Mouse (Mus musculus) embryonic facial prominence, embryonic 14.5 days (tissue): ENCODE data around the gene Mag. TPM values are rescaled to one million over a fixed set of nuclear protein-coding genes. Genes with fewer than 3 reads are reported as not detected.
"Not testable (repeated sequence)": the region's sequence is repeated elsewhere in the genome, so short reads cannot be mapped to it uniquely, and the experiment has no call there.

Experiments used
- ATAC-seq: fragments of 200-750 bp; cut with Nextera tagmentation; 2 replicates; pipeline ENCODE4 v1.8.0; 2017; ENCODE audit warnings: low read depth, moderate number of reproducible peaks, moderate TSS enrichment
- DNase-seq: peaks from one replicate; pipeline ENCODE4 v3.0.0-alpha.2; 2015; ENCODE audit warnings: low spot score
- H3K27ac ChIP-seq: fragments of 300-500 bp; sonication (generic); replicated peaks from 2 replicates; pipeline ENCODE4 v1.5.1; 2014; ENCODE audit warnings: low read depth, mild to moderate bottlenecking, low read length, moderate library complexity
- H3K27me3 ChIP-seq: fragments of 300-500 bp; sonication (generic); replicated peaks from 2 replicates; pipeline ENCODE4 v1.6.1; 2014; ENCODE audit warnings: low read length; ENCODE audit not compliant: control insufficient read depth, insufficient read depth
- H3K36me3 ChIP-seq: fragments of 300-500 bp; sonication (generic); 2 replicates; pipeline ENCODE4 v1.6.1; 2014; ENCODE audit warnings: low read length, mixed read lengths; ENCODE audit not compliant: control insufficient read depth, insufficient read depth
- H3K4me1 ChIP-seq: fragments of 300-500 bp; sonication (generic); 2 replicates; pipeline ENCODE4 v1.6.1; 2014; ENCODE audit warnings: antibody characterized with exemption, low read length; ENCODE audit not compliant: control insufficient read depth, insufficient read depth
- H3K4me2 ChIP-seq: fragments of 300-500 bp; sonication (generic); 2 replicates; pipeline ENCODE4 v1.6.1; 2014; ENCODE audit warnings: low read depth, mild to moderate bottlenecking, low read length, moderate library complexity, mixed read lengths
- H3K4me3 ChIP-seq: fragments of 300-500 bp; sonication (generic); 2 replicates; pipeline ENCODE4 v1.5.1; 2014; ENCODE audit warnings: low read depth, mild to moderate bottlenecking, low read length
- H3K9ac ChIP-seq: fragments of 300-500 bp; sonication (generic); 2 replicates; pipeline ENCODE4 v1.6.1; 2014; ENCODE audit warnings: low read depth, mild to moderate bottlenecking, low read length, moderate library complexity, mixed read lengths
- H3K9me3 ChIP-seq: fragments of 300-500 bp; sonication (generic); 2 replicates; pipeline ENCODE4 v1.6.1; 2016; ENCODE audit warnings: low read length; ENCODE audit not compliant: control insufficient read depth
- WGBS: fragments of 180-500 bp; shearing (Covaris S2); extraction: QIAGEN DNeasy Blood & Tissue Kit; methylation state at CpG from one replicate; pipeline ENCODE4 v1.1.7; 2014; 5-methylcytosine and 5-hydroxymethylcytosine counted together
- polyA plus RNA-seq: library from polyadenylated mRNA; unstranded; fragments of >200 nt; fragmentation: Nextera tagmentation; extraction: Ambion mirVana; gene quantifications from 2 replicates; pipeline ENCODE4 v1.2.1, GENCODE M21; 2014

Gene Mag
- polyA plus RNA-seq, 1 experiment from 2014 or later: 1.4 TPM

DNA sequence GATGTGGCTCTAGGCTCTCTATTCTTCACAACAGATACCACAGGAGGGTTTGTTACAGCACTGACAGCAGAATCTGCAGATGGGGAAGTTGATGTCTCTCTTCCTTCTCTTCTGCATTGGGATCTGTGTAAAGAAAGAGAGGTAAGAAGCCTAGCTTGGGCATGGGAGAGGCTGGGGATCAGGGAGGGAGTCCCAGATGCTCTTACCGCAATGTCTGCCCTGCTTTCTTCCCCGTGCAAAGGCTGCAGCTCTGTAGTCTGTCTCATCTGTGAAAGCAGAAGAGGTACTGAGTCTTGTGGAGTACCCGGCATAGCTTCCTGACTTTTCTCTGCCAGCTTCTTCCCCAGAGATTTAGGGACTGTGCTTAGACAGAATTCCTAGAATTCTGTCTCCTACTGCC, 7.8 kb upstream of the Mag start:
- not testable (repeated sequence) for H3K27me3 ChIP-seq, H3K9me3 ChIP-seq, DNase-seq, ATAC-seq, H3K4me1 ChIP-seq, H3K36me3 ChIP-seq, H3K4me2 ChIP-seq, H3K9ac ChIP-seq, H3K27ac ChIP-seq, H3K4me3 ChIP-seq
- WGBS: 31% methylated on average over 3 of the region's 3 CpGs

DNA sequence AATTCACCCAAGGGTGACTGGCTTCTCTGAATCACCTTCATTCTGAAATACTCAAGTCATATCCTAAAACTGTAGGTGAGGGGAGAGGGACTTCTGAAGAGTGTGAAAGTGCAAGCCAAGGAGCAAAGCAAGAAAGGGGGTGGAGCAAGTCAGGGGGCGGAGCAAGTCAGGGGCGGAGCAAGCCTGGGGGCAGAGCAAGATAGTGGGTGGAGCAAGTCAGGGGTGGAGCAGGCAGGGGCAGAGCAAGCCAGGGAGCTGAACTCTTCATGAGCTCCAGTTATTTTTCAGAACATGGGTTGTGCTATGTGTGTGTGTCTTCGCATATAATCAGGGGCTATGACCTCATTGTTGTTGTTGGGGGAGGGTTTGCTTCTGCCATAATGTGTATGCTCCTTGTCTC, 5.5 kb upstream of the Mag start:
- no peak overlapping the region for H3K9ac ChIP-seq
- H3K4me3 ChIP-seq: no peak overlapping the region
- DNase-seq (no peak), ATAC-seq (no peak)
- H3K36me3 ChIP-seq: no peaks in the 10 kb centered on the region
- no peaks in the 10 kb centered on the region for H3K4me1 ChIP-seq
- H3K9me3 ChIP-seq: no peaks in the 10 kb centered on the region
- WGBS: 74% methylated on average over 3 of the region's 3 CpGs
- H3K27me3 ChIP-seq: no peaks in the 10 kb centered on the region
- H3K4me2 ChIP-seq: no peak overlapping the region
- H3K27ac ChIP-seq: no peak overlapping the region

DNA sequence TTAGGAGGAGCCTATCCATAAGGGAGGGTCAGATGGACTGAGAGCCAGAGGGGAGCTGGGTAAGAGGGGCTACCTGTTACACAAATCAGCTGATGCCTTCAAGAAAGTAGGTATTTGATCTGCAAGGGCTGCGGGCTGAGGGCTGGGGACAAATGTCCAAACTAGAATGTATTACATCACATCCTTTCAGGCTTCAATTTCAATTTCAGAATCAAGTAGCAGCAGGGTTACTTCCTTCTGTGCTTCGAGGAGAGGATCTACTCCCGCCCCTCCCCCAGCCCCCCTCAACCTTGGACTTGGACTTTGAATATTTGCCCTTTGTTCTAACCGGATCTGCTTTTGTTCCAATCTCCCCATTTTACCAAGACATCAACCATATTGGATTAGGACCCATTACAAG, 2.5 kb upstream of the Mag start:
- no peaks in the 10 kb centered on the region for H3K4me1 ChIP-seq
- WGBS: 55% methylated on average over 4 of the region's 4 CpGs
- no peak overlapping the region for H3K4me2 ChIP-seq
- H3K36me3 ChIP-seq: no peaks in the 10 kb centered on the region
- no peak overlapping the region for H3K27ac ChIP-seq
- H3K9ac ChIP-seq: no peak overlapping the region
- no peaks in the 10 kb centered on the region for H3K27me3 ChIP-seq
- DNase-seq (no peak), ATAC-seq (no peak)
- H3K4me3 ChIP-seq: no peak overlapping the region
- no peaks in the 10 kb centered on the region for H3K9me3 ChIP-seq

DNA sequence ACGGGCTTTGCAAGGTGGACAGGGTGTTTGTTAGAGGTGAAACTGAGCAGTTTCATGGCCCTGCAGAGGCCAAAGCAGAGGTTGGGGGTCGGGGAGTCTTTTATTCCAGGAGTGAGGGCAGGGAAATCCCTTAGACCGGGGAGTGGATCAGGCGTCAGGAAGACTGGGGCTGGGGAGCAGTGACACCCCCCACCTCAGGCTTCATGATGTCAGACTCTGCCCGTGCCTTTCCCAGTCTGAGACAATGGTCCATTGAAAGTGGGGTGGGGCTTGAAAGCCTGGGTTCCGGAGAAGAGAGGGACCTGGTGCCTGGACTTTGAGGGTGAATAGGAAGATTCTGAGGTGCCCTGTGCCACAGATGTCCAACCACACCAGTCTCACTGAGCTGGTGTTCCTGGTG, 2.0 kb upstream of the Mag start:
- Histone ChIP-seq H3K4me2 (no peak overlapping the region), H3K27ac (no peak overlapping the region), H3K27me3 (no peaks in the 10 kb centered on the region), H3K4me3 (no peak overlapping the region), H3K9me3 (no peaks in the 10 kb centered on the region), H3K4me1 (no peaks in the 10 kb centered on the region), H3K9ac (no peak overlapping the region), H3K36me3 (no peaks in the 10 kb centered on the region)
- DNase-seq (no peak), ATAC-seq (no peak)
- 19% methylated on average over 6 of the region's 6 CpGs for WGBS

GRCm38 (mm10) chr7:30909773-30910172, 4.9 kb downstream of the Mag start:
- WGBS: 79% methylated on average over 6 of the region's 6 CpGs
- Histone ChIP-seq H3K9me3 (no peaks in the 10 kb centered on the region), H3K27ac (no peak overlapping the region), H3K4me1 (peaks cover 13% of the 10 kb centered on the region), H3K4me2 (no peak overlapping the region), H3K36me3 (no peaks in the 10 kb centered on the region), H3K9ac (no peak overlapping the region), H3K27me3 (no peaks in the 10 kb centered on the region), H3K4me3 (no peak overlapping the region)
- DNase-seq (no peak), ATAC-seq (no peak)

DNA sequence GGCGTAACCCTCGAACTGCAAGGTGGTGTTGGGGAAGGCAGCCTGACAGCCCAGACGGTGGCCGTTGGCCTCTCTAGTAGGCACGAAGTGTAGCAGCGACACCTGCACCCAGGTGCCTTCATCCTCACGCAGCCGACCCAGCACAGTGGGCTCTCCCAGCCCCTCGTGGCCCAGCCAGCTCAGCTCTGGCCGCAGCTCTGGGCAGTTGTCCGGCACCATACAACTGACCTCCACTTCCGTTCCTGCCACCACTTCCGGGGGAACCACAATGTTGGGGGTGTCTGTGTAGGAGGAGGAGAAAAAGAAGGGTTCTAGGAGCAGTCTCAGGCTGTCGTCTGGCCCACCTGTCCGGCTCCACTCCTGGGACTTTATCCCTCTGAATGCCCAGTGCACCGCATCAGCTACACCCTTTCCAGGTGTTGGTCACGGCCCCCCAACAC, 5.7 kb downstream of the Mag start:
- Histone ChIP-seq H3K9ac (no peak overlapping the region), H3K4me1 (peaks cover 13% of the 10 kb centered on the region), H3K9me3 (no peaks in the 10 kb centered on the region), H3K4me3 (peak overlapping the region; percentile 26), H3K4me2 (peak overlapping the region; percentile 62), H3K27ac (no peak overlapping the region), H3K27me3 (no peaks in the 10 kb centered on the region), H3K36me3 (no peaks in the 10 kb centered on the region)
- DNase-seq: no peak
- ATAC-seq: peak; percentile 38; the same call in 1 of the 2 replicates
- 27% methylated on average over 16 of the region's 17 CpGs for WGBS

DNA sequence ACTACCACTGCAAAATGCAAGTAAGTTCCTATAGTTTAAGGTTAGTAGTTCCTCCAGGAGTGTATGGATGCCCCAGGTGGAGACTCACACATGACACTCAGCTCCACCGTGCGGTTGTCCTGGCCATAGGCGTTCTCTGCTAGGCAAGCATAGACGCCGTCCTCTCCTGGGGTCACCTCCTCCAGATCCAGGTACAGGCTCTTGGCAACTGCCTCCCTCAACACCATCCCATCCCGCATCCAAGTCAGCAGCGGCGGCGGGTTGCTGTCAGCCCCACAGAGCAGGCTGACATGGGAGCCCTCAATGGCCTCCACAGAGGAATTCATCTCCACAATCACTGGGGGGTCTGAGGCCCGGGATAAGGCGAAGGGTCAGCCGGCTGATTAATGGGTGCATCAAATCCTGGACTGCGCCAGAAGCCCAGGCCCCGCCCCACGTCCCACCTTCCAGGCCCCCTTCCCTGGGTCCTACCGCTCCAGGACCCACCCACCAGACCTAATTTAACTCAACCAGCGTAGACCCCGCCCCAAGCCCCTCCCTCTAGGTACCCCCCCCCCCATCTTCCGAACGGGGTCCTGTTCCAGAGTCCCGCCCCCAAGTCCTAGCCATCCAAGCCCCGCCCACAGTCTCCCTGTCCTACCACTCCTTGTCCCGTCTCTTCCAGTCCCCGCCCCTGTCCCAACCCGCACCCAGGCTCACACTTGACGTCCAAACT, 6.2 kb downstream of the Mag start:
- H3K9me3 ChIP-seq: no peaks in the 10 kb centered on the region
- peak overlapping the region; percentile 62 for H3K4me2 ChIP-seq
- 0 out of 2 replicates have a peak overlapping the region, but pooled peaks have one; percentile 20 for H3K9ac ChIP-seq
- WGBS: under 1% methylated on average over 17 of the region's 26 CpGs
- H3K27ac ChIP-seq: no peak overlapping the region
- ATAC-seq: peak; percentile 77
- H3K4me3 ChIP-seq: peak overlapping the region; percentile 26
- no peaks in the 10 kb centered on the region for H3K27me3 ChIP-seq
- DNase-seq: peak; percentile 63
- H3K4me1 ChIP-seq: peaks cover 13% of the 10 kb centered on the region
- no peaks in the 10 kb centered on the region for H3K36me3 ChIP-seq

GRCm38 (mm10) chr7:30904042-30904441, 10.6 kb downstream of the Mag start:
- Histone ChIP-seq H3K27ac (no peak overlapping the region), H3K9ac (no peak overlapping the region), H3K27me3 (no peaks in the 10 kb centered on the region), H3K36me3 (no peaks in the 10 kb centered on the region), H3K4me2 (no peak overlapping the region), H3K4me1 (peaks cover 16% of the 10 kb centered on the region), H3K9me3 (no peaks in the 10 kb centered on the region), H3K4me3 (no peak overlapping the region)
- ATAC-seq (no peak), DNase-seq (no peak)
- 54% methylated on average over 4 of the region's 4 CpGs for WGBS

GRCm38 (mm10) chr7:30895217-30895616, 19.5 kb downstream of the Mag start:
- Histone ChIP-seq H3K9ac (no peak overlapping the region), H3K4me2 (no peak overlapping the region), H3K27ac (no peak overlapping the region), H3K4me3 (no peak overlapping the region), H3K9me3 (no peaks in the 10 kb centered on the region), H3K36me3 (no peaks in the 10 kb centered on the region), H3K27me3 (no peaks in the 10 kb centered on the region), H3K4me1 (0 out of 2 replicates have a peak, but pooled peaks cover 4% of the 10 kb centered on the region)
- ATAC-seq (no peak), DNase-seq (no peak)
- 92% methylated on average over 3 of the region's 3 CpGs for WGBS
